Mouse (Mus musculus) layer of hippocampus, postnatal 25 days (tissue): ENCODE measurements at regions not wholly inside any gene's neighbourhood (a gene's known extent, or its start where the extent isn't known, plus 50 kb on each side); places are given as distances from the start of the nearest gene placed in this dataset.
A peak's percentile ranks its signal among the peaks of the same experiment; 100 is the strongest.

Experiments used
- DNase-seq, 2 experiments: peaks; one replicate each; pipeline ENCODE4 v3.0.0; 2022; ENCODE audit warnings: mixed read lengths in 2 of 2, low spot score in 1 of 2; ENCODE audit errors: extremely low spot score in 1 of 2

DNA sequence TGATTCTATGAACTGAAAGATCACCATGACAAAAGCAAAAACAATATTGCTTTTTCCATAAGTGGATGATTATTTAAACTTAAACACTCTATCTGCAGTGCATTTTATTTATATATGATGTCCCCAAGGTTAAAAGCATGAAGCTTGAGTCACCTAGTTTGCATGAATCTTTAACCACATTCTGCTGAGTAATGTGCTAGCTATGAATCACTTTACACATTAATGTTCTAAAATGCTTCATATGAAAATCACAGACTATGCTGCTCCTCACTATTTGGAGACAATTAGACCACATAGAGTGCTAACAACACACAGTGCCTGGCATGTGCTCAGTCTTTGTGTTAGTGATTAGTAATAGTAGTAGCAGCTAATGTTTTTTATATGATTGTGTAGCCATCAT lies 185.6 kb upstream of the Cxxc4 start:
- no peak for DNase-seq

DNA sequence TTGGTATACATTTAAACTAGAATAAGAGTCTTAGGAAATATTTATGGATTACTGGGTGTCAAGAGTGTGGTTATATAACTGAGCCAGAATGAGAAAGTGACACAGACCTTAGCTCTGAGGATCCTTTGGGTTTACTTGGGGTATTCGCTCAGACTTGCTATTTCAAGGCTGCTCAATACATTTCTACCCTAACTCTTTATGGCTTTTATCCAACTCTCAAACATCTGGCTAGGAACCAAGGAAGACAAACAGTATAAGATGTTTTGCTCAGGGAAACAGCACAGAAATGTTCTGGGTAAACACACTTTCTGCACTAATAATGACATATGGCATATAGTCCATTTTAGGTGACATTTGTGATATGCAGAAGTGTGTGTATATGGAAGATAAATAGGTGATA lies 153.8 kb upstream of the Cxxc4 start:
- no peak for DNase-seq

DNA sequence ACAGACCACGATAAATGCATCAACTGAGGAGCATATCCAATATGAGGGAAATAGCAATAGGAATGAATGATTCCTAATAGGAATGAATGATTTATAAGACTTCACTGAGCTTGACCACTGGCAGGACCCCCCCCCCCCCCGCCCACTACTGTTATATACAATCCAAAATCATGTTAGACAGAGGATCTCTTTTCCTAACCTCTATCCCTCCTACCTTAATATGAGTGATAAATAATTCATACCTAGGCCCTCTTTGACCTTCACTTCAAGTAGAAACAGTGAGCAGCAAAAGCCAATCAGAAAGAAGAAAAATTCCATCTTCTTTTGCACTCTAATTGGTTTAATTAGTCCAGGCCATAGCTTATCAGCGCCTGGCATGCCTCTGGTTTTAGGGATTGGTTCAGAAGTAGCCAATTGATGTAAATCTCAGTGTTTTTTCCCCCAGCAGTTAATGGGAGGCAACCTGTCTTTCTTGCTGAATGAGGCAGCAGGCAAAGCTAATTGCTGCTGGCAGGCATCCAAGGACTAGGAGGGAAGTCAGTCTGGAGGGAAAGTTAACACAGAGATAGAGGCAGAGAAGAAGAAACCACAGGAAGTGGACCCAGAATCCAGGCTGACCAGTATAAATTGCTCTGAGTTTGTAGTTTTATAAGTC lies 136.7 kb upstream of the Cxxc4 start:
- DNase-seq = peak in 1 of 2 experiments; percentile 31

DNA sequence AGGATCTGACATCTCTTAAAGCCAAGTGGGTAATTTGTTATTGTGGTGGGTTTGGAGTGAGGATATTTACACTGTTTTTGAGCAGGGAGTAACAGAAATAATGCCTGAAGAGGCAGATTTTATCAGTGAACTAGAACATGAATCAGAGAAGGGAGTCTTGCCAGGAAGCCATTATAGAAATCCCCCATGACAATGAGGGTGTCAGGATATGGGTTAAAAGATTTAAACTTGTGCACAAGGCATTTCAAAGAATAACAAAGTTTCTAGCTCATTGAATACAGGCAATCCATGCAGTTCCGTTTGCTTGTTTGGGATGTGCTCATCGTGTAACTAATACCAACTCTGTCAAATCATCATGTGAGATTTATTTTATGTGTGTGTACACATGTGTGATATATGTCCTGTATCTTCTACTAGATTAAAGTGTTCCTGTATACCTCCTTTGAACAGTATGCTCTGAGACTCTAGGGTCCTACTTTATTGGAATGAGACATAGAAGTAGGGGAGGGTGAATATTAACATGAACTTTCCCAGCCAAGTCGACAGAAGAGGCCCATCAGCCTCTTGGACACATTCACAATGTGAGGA lies 134.0 kb upstream of the Cxxc4 start:
- DNase-seq = no peak

DNA sequence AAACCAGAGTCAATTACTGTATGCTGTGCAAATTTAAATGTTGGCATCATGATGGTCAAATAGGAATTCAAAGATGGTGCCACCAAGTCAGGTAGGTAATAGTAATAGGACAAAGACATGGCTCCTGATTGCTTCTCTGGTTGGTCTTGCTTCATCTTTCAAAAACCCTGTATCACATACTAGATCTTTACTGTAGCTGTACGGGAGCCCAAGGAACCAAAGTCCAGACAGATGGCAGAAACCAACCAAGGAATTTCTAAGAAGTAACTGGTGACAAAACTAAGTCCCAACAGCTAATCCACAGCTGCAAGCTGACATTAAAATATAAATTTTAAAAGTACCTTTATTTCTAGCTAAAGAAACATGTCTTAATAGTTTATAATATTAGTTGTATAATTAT lies 131.7 kb upstream of the Cxxc4 start:
- DNase-seq = no peak

DNA sequence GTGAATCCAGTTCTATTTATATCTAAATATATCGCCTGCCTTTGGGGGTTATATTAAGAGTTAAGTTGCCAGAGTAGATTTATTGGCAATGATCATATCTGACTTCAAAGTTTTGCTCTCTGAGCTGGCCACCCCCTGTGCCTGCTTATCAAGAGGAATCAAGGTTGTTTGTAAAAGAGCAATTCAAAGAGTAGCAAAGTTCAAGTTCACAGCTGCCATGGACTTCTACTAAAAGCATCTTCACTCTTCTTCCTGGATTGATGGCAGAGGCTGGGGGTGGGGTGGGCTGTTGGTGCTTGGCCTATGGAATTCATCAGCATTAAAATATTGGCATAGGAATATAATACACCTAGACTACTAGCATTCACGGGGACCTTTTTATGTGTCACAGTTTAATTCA lies 131.2 kb upstream of the Cxxc4 start:
- DNase-seq = no peak

DNA sequence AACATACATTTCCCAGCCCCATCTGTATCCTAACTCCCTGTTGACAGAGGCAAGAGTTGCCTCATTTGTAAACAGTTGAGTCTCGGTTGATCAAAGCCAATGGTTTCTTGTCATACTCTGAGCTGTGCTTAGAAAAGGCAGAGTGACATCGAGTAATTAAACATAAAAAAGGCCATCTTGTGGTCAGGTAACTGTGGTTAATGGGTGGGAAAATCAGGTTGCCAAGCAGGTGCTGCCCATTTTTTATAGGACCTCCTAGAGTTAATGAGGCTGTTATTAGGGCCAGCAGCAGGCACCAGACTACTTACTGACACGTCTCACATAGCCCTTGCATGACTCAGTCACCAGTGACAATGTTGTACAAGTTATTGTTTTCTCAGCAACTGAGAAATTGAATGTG lies 130.7 kb upstream of the Cxxc4 start:
- DNase-seq = no peak

DNA sequence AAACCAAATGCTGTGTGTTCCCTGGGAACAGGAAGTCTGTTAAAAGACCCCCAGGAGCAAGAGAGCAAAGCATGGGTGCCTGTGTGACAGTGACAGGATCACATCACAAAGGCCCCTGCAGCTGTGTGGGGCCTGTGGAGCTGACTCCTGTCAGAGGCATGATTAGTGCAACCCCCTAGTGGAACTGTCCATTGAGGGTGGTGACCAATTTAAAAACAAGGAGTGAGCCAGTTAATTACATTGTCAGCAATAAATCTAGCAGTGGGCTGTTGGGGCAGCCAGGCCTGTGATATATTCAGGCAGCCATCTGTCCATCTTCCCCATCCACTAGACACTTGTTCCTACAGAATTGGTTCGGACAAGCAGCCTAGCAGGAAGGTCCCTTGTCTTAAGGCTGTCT lies 121.8 kb upstream of the Cxxc4 start:
- DNase-seq = no peak

DNA sequence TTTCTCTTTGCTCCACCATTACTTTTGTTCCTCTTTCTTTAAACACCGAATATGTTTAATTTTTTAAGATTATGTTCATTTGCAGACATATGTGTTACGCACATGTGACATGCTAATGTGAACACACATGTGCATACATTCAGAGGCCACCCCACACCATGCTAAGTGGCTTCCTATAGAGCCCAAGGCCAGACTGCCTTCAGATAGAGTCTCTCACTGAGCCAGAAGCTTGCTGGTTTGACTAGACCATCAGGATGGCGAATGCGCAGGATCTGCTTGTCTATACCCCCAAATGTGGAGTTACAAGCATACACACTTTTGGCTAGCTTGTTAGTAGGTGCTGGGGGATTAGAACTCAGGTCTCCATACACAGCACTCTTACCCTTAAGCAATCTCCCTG lies 121.3 kb upstream of the Cxxc4 start:
- DNase-seq = no peak

DNA sequence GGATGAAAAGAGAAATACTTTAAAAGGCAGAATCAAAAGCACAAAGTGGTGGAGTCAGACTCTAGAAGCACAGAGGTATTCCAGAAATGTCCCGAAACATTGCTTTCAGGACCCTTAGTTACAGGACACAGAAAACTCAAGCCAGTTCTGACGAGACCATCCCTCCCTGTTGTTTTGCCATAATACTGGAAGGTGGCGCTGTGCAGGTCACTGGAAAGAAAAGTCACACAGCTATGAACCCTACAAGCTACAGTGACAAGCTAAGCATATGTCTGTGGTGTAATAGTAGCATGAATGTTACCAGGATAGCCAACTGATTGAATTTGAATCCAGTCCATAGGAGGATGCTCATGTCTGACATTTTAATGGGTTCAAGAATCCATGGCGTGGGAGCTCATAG lies 117.4 kb upstream of the Cxxc4 start:
- no peak for DNase-seq

DNA sequence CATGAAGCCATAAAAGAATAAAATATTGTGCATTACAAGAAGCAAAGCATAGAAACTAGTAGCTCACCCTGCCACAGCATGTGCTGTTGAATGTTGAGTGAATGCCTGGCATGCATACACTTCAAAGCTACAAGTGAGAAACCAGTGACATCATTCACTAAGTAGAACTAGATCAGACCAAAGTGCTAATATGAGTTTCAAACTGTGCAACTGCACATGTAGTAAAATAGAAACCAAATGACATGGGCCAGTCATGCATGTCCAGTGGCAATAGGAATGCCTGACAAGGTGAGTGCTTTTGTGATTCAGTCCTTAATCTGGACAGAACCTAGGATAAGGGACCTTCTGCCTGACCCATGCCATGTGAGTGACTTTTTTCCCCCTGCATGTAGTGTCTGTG lies 111.3 kb upstream of the Cxxc4 start:
- DNase-seq = no peak

DNA sequence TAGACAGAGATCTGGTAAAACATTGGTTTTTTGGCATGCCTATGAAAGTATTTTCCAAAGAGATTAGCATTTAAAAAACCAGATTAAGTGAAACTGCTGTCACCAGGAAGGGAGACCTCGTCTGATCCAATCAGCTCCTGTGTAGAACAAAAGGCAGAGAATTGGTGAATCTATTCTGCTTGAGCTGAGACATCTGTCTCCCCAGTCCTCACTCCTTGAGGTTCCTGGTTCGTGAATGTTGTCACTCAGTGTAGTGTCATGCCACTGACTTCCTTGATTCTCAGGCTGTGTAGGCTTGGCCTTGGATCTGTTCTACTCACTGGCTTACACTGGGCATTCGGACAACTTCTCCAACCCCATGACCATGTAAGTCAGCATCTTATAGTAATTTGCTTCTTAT lies 105.9 kb upstream of the Cxxc4 start:
- DNase-seq = no peak

DNA sequence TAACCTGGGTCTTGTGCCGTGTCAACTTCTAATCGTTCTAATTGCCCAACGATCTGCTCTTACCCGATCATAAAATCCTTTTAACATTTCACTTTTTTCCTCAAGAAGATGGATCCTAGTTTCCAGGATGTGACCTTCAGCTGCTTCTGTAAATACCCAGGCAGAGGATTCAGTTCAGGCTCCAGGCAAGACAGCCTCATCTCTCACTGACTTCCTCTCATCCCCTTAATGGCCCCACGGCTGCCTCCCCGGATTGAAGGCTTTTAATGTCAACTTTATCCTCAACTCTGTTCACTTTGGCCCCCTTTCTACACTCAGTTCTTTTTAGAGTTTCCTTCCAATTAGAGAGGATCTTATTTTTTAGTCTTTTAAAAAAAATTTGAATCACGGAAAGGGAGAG lies 91.0 kb upstream of the Cxxc4 start:
- no peak for DNase-seq

DNA sequence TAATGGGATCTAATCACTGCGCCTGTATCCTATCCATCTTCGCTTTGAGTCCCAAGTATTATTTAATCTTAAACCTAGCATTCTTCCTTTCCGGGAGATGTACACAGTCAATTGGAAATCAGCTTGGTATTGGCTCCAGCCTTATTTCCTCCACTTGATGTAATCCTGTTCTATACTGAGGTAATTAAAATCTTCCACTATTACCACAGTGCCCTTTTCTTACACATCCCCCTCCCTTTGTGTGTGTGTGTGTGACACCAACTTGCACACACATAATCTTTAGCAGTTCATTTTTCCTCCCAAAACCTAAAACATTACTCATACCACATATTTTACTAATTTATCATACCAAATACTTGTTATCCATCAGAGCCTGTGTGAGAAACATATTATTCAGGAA lies 90.3 kb upstream of the Cxxc4 start:
- no peak for DNase-seq

DNA sequence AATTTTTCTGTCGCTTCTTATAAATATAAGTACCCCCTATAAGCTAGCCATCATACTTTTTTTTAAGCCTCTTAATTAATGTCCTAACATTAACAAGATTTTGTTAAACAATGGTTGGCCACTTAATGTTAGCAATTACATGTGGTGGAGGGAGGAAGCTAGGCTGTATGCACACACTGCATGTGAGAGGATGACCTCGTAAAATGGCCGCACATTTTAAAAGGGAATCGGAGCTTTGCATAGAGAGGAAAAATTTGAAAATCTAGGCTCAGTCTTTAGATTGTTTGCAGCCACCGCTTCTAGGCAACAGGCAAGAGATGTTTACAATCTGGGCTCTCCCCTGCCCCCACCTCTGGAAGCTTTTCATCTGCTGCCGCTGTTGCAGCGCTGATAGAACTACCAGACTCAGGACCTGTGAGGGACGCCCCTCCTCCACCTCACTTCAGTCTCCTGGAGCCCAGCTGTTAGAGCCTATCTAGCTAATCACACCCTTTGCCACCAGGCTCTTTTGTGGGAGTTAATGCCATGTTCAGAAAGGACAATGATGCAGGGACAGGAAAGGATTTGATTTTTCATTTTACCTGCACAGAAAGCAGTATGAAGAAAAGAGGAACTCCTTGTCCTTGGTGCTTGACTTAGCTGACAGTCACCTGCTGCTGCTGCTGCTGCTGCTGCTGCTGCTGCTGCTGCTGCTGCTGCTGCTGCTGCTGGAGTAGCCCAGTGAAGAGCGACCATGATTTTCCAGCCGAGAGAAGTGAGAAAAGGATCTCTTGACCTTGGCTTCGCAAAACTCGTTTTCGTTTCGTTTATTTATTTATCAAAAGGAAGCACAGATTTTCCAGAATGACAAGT lies 89.7 kb upstream of the Cxxc4 start:
- DNase-seq = peak; percentile 16 to 24

DNA sequence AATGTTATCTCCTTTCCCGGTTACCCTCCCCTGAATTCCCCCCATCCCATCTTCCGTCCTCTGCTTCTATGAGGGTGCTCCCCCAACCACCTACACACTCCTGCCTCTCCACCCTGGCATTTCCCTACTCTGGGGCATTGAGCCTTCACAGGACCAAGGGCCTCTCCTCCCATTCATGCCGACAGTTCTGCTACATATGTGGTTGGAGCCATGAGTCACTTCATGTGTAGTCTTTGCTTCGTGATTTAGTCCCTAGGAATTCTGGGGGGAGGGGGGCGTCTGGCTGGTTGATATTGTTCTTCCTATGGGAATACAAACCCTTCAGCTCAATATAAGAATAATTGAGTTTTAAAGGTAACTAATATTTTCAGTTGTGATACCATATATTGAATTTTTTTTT lies 74.0 kb upstream of the Cxxc4 start:
- DNase-seq = no peak

DNA sequence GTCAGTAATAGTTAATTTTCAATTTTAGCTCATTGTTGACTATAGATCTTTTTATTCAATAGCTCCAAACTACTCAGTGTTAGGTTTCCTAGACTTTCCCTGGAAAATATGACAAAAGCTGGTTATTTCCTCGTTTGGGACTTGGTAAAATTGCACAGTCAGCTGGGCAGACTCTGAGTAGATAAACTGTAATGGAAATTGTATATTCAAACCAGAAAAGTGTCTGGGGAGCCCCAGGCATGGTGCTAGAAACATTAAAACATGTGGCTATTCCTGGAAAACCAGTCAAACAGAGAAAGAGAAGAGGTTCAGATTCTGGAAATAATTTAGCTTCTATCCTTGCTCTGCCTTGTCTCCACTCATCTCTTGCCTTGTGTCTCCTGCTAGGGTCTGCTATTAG lies 66.4 kb upstream of the Cxxc4 start:
- DNase-seq = no peak

DNA sequence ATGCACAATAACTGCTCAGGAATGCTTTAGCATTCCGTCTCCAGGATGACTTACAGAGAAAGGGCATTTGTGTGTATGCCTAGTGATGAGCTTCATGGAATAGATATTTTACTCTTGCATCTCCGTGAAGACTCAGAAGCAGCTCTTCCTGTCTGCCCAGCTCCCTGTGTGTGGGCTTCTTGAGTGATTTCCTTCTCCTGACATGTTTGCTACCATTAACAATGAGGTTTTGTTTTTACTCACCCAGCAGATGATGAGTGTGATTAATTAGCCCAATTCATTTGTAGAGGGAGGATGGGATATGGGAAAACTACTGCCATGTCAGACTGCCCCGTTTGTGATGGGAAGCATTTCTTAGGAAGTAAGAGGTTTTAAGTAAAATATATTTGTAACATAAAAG lies 63.9 kb upstream of the Cxxc4 start:
- no peak for DNase-seq

DNA sequence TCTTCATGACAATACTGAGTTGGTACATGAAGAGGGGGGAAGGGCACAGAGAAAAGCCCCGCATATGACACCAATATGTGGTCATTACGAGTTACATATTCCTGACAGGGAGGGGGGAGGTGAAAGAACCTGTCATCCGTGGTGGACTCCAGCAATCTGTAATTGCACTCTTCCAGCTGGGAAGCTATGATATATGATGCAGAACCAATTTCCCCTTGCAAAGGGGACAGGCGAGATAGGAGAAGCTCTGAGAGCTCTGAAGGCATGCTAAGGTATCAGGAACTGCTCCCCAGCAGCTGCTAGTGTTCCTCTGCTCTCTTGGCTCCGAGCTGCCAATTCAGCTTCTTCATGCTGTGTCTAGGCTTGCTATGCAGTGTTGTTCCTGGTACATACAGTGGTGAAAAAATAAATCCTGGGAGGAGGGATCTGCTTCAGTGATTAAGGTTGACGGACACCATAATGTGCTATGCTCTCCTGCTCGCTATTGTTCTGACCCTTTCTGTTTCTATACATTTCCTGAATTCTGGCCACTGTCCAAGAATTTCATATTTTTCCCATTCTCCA lies 57.7 kb upstream of the Cxxc4 start:
- no peak for DNase-seq

DNA sequence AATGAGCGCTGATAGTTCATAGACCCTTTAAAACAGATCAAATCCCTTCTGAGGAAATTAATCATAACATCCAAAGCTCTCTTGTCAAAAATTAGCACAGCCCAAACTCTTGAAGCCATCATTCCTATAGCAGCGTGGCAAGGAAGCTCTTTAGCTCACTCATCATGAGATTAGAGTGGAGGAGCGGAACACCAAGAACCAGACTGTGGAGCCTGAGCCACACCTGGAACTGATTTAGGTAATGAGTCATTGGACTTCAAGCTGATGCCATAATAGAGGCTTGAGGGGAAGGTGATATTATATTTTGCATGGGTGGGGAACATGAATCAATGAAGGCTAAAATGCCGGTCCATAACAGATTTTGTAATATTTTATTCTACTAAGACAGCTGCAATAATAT lies 52.2 kb upstream of the Cxxc4 start:
- no peak for DNase-seq
